Mouse (Mus musculus): Measurements from ENCODE around the gene Colgalt2.

DNA sequence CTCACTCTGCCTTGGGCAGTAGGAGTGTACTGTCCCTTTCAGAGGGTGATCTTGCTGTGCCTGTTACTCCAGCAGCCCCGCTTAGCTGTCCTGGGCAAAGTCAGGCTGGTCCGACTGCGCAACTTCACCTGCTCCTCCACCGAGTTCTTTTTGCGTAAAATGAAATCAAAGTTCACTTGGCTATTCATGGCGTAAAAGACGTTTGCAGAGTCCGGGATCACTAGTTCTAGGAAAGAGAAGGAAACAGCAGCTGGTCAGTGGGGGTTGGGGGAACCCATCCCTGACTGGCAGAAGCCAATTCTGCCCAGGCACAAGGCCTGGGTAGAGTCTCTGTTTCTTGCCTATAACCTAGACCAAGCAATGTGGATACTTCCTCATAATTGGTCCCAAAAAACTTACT, 119.3 kb downstream of the Colgalt2 start:
- TF ChIP-seq CTCF (IDR thresholded peaks at IDR 0.05; ENCODE audit: low read depth) (no peak), EP300 (IDR thresholded peaks at IDR 0.05; ENCODE audit: low read depth) (no peak)
